Mouse (Mus musculus) midbrain, postnatal 0 days (tissue): ENCODE measurements around the gene Kcnip2. TPM values are rescaled to one million over a fixed set of nuclear protein-coding genes. Genes with fewer than 3 reads are reported as not detected.

ENCODE experiments used
- ATAC-seq: fragments of 200-750 bp; cut with Nextera tagmentation; 2 replicates; pipeline ENCODE4 v1.8.0; 2017; ENCODE audit warnings: moderate number of reproducible peaks, mild to moderate bottlenecking, moderate TSS enrichment, moderate library complexity; ENCODE audit not compliant: low FRiP score
- DNase-seq: peaks from one replicate; pipeline ENCODE4 v3.0.0-alpha.2; 2015; ENCODE audit warnings: low spot score
- H3K27ac ChIP-seq: fragments of 300-500 bp; sonication (generic); 2 replicates; pipeline ENCODE4 v1.5.1; 2014; ENCODE audit warnings: low read depth, mild to moderate bottlenecking, low read length, mixed read lengths
- H3K27me3 ChIP-seq: fragments of 300-500 bp; sonication (generic); 2 replicates; pipeline ENCODE4 v1.6.1; 2014; ENCODE audit warnings: low read length, control low read depth, mixed read lengths; ENCODE audit not compliant: insufficient read depth
- H3K36me3 ChIP-seq: fragments of 300-500 bp; sonication (generic); 2 replicates; pipeline ENCODE4 v1.6.1; 2014; ENCODE audit warnings: low read length, control low read depth, mixed read lengths; ENCODE audit not compliant: insufficient read depth
- H3K4me1 ChIP-seq: fragments of 300-500 bp; sonication (generic); 2 replicates; pipeline ENCODE4 v1.6.1; 2014; ENCODE audit warnings: mild to moderate bottlenecking, control low read depth, antibody characterized with exemption, low read length, mixed read lengths; ENCODE audit not compliant: insufficient read depth
- H3K4me2 ChIP-seq: fragments of 300-500 bp; sonication (generic); 2 replicates; pipeline ENCODE4 v1.6.1; 2014; ENCODE audit warnings: low read depth, mild to moderate bottlenecking, low read length, mixed read lengths; ENCODE audit not compliant: poor library complexity, severe bottlenecking
- H3K4me3 ChIP-seq: fragments of 300-500 bp; sonication (generic); 2 replicates; pipeline ENCODE4 v1.5.1; 2014; ENCODE audit warnings: low read depth, mild to moderate bottlenecking, low read length, moderate library complexity
- H3K9ac ChIP-seq: fragments of 300-500 bp; sonication (generic); replicated peaks from 2 replicates; pipeline ENCODE4 v1.6.1; 2014; ENCODE audit warnings: mild to moderate bottlenecking, low read length, moderate library complexity, mixed read lengths; ENCODE audit not compliant: poor library complexity, severe bottlenecking
- H3K9me3 ChIP-seq: fragments of 300-500 bp; sonication (generic); 2 replicates; pipeline ENCODE4 v1.6.1; 2016; ENCODE audit warnings: low read length, control low read depth
- CTCF ChIP-seq: IDR thresholded peaks from 2 replicates; pipeline ENCODE4 v1.5.1; 2016; ENCODE audit warnings: antibody characterized with exemption, mild to moderate bottlenecking
- WGBS: fragments of 180-500 bp; shearing (Covaris S2); extraction: QIAGEN DNeasy Blood & Tissue Kit; methylation state at CpG from one replicate; pipeline ENCODE4 v1.1.7; 2014; 5-methylcytosine and 5-hydroxymethylcytosine counted together
- polyA plus RNA-seq: library from polyadenylated mRNA; unstranded; fragments of >200 nt; fragmentation: Nextera tagmentation; extraction: Ambion mirVana; gene quantifications from 2 replicates; pipeline ENCODE4 v1.2.1, GENCODE M21; 2015
- total RNA-seq: library from RNA; depleted of rRNA; stranded (reverse); fragments of >200 nt; gene quantifications from 2 replicates; pipeline ENCODE4 v1.2.3, GENCODE M21; 2014

The Kcnip2 gene
- total and polyA plus RNA-seq, 2 experiments from 2014 or later: 14.2 to 21.2 TPM

DNA sequence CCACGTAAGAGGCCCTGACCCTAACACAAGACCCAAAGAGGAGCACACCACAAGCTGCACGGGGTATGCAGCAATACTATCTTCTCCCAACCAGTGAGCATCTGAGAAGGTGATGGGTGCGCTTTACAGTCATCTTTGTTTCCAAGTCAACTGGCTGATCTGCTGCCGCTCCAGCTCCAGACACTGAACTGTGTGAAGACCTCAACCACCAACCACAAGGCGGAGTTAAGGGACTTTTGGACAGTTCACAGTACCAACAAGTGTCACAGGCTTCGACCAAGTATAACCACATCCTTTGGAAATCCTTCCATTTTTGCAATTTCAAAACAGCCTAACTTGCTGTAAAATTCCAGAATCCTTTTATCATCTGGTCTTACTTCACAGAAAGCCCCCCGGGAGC is 64.0 kb downstream of the Kcnip2 start:
- H3K36me3 ChIP-seq: peaks cover 34% of the 10 kb centered on the region

DNA sequence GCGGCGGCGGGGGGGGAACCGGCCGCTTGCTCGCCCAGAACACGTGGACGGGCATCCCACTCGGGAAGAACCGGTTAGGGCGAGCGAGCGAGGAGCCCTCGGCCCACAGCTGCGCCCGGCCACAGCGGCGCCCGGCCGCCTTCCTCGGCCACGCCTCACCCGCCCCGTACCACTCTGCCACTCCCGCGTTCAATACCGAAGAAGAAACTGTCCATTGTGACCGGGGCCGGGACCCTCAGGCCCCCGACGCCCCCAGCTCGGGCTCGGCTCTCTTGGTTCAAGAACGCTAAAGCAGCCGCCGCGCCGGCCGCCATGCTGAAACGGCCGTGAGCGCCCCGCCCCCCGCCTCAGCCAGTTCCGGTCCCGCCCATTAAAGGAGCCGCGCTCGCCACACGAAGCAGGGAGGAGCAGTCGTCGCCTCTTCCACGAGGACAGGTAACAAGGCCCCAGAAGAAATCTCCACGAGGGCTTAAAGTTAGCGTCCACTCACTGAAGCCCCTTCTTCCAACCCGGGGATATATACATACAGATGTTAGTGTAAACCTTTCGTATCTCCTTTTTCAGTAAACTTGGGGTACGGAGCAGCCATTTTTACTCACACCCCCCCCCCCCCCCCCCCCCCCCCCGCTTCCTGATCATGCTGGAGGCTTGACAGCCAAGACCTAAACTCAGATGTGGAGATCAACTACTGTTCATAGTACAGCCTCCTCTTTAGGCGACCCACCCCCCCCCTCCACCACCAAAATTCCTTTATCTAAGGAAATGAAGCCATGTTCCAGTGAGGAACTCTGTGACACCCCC is 66.4 kb downstream of the Kcnip2 start, which contains the start of gene Npm3:
Npm3 (minus strand) TSS at position 349 of the 801 bp plus-strand sequence.
- H3K27me3 ChIP-seq: peaks cover 18% of the 10 kb centered on the region
- ATAC-seq (peak; percentile 86), DNase-seq (peak; percentile 87)
- H3K9me3 ChIP-seq: no peaks in the 10 kb centered on the region
- peaks cover 18% of the 10 kb centered on the region for H3K36me3 ChIP-seq
- peak within 1 kb of the TSS; percentile 95 for H3K4me2 ChIP-seq
- 0 out of 2 replicates have a peak, but pooled peaks cover 10% of the 10 kb centered on the region for H3K4me1 ChIP-seq
- TF ChIP-seq CTCF: no peak
- H3K9ac ChIP-seq: peak within 1 kb of the TSS; percentile 70
- H3K27ac ChIP-seq: peak within 1 kb of the TSS; percentile 32; the same call in 1 of the 2 replicates
- WGBS: under 1% methylated on average over 49 of the region's 60 CpGs
- peak within 1 kb of the TSS; percentile 86 for H3K4me3 ChIP-seq

More for the DNA sequence above, 64.0 kb downstream of the Kcnip2 start:
- Histone ChIP-seq H3K27ac (no peak overlapping the region), H3K4me3 (no peak overlapping the region), H3K4me1 (0 out of 2 replicates have a peak, but pooled peaks cover 10% of the 10 kb centered on the region), H3K27me3 (no peaks in the 10 kb centered on the region), H3K9ac (no peak overlapping the region), H3K4me2 (no peak overlapping the region), H3K9me3 (no peaks in the 10 kb centered on the region)
- DNase-seq (no peak), ATAC-seq (no peak)
- no peak for TF ChIP-seq CTCF
- WGBS: 95% methylated on average over 7 of the region's 7 CpGs

DNA sequence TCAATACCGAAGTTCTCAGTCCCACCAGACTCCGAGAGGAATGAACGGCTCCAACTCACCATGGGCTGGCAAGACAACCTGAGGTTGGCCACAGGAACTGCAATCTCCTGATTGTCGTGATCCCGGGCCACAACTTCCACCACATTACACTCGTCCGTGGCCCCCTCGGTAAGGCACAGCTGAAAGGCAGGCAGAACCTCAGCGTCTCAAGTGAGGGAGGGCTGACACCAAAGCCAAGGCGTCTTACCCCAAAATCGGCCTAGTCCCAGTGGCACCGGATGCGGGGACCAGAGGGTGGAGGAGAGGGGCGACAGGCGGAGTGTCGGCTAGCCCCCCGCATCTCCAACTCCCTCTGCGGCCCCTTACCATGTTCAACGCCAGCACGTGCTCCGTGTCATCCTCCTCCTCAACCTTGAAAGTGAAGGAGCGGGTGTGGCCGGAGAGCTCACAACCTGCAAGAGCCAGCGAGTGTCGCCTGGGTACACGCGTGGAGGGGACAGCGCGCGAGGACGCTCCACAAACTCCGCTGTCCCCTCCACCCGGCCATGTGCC is 67.1 kb downstream of the Kcnip2 start:
- Histone ChIP-seq H3K36me3 (peaks cover 15% of the 10 kb centered on the region), H3K4me1 (0 out of 2 replicates have a peak, but pooled peaks cover 10% of the 10 kb centered on the region), H3K4me3 (peak overlapping the region; percentile 86), H3K9ac (peak overlapping the region; percentile 70), H3K9me3 (no peaks in the 10 kb centered on the region), H3K4me2 (peak overlapping the region; percentile 95), H3K27ac (no peak overlapping the region), H3K27me3 (peaks cover 25% of the 10 kb centered on the region)
- no peak for TF ChIP-seq CTCF
- ATAC-seq (peak; percentile 5; the same call in 1 of the 2 replicates), DNase-seq (no peak)
- WGBS: 3% methylated on average over 31 of the region's 33 CpGs

DNA sequence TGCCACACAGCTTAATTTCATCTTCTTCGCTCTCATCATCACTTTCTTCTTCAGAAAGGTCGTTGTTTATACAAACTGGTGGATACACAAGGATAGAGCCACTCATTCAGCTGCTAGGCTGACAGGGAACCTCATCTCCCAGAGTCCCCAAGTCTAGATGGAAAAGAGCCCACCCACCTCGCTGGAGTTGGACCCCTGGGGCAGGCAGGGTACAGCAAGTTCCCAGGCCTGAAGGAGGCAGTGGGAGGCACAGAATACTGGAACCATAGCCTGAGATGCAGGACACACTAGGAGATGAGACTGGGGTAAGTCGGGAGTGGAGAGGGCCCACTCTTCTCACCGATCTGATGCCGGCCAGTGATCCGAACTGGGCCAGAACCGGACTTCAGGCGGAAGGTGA is 67.7 kb downstream of the Kcnip2 start:
- no peak for TF ChIP-seq CTCF
- WGBS: 54% methylated on average over 9 of the region's 9 CpGs
- Histone ChIP-seq H3K4me1 (0 out of 2 replicates have a peak, but pooled peaks cover 10% of the 10 kb centered on the region), H3K4me3 (peak overlapping the region; percentile 86), H3K27ac (no peak overlapping the region), H3K9me3 (no peaks in the 10 kb centered on the region), H3K4me2 (peak overlapping the region; percentile 95), H3K27me3 (peaks cover 30% of the 10 kb centered on the region), H3K9ac (no peak overlapping the region; the same call in 1 of the 2 replicates), H3K36me3 (peaks cover 11% of the 10 kb centered on the region)
- DNase-seq: no peak
- ATAC-seq: no peak

DNA sequence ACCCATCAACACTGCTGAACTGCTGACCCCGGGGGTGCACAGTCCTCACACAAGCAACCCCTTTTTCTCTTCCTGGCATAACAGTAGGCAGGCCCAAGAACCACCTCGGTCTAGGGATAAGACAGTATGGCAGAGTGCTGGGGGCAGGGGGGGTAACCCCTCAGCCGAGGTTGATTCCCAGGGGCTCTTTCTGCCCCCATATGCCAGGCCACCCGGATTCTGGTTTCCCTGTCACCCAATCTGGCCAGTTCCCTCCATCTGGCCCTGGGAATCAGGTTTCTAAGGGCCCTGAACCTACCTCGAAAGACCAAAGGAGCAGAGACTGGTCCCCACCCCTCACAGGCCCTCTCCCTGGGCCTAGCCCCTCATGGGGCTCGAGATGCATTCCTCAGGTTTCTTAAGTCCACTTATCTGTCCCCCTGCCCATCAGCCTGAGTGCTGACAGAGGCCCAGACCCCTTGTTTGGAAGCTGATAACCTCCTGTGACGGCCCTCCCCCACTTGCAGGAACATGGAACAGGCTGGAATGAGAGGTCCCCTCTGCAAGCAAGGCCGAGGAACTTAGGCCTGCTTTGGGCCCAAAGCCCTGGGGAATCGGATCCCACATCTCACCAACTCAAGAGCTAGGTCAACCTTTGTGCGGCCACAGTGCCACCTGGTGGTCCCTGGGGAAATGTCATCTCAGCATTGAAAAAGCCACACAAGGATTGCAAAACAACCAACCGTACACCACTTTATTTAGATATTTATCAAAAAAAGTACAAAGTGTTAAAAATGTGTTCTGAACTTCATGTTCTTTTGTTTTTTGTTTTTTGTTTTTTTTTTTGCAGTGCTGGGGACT is 68.6 kb downstream of the Kcnip2 start:
- no peak for ATAC-seq
- H3K27me3 ChIP-seq: peaks cover 37% of the 10 kb centered on the region
- H3K9me3 ChIP-seq: no peaks in the 10 kb centered on the region
- peak; percentile 88 for TF ChIP-seq CTCF
- H3K4me1 ChIP-seq: 0 out of 2 replicates have a peak, but pooled peaks cover 10% of the 10 kb centered on the region
- WGBS: 35% methylated on average over 11 of the region's 11 CpGs
- H3K27ac ChIP-seq: no peak overlapping the region
- H3K36me3 ChIP-seq: peaks cover 11% of the 10 kb centered on the region
- DNase-seq: peak; percentile 89
- no peak overlapping the region for H3K9ac ChIP-seq
- H3K4me2 ChIP-seq: no peak overlapping the region
- no peak overlapping the region for H3K4me3 ChIP-seq
